Mouse (Mus musculus) MEL (cell line): ENCODE data around the gene Krt84. TPM values are rescaled to one million over a fixed set of nuclear protein-coding genes. Genes with fewer than 3 reads are reported as not detected.

Experiments used
- DNase-seq: peaks from one replicate; pipeline ENCODE4 v3.0.0; 2011; ENCODE audit warnings: low read depth, low spot score
- H3K27ac ChIP-seq: 2 replicates; pipeline ENCODE4 v1.5.1; 2012; ENCODE audit warnings: low read depth, mild to moderate bottlenecking, control low read depth, low read length, moderate library complexity; ENCODE audit not compliant: control insufficient read depth
- H3K27me3 ChIP-seq, 2 experiments: fragments of 150-350 bp in 1 of 2; sonication (generic) in 1 of 2; 2 replicates each; pipeline ENCODE4 v1.6.1; 2012; ENCODE audit warnings: low read length in 2 of 2, mild to moderate bottlenecking in 2 of 2, improper control_type of control experiment in 1 of 2, moderate library complexity in 1 of 2; ENCODE audit not compliant: insufficient read depth in 2 of 2, control insufficient read depth in 1 of 2
- H3K36me3 ChIP-seq, 2 experiments: 2 replicates each; pipeline ENCODE4 v1.6.1; 2012 to 2014; ENCODE audit warnings: low read length in 2 of 2, improper control_type of control experiment in 1 of 2, inconsistent platforms in 1 of 2, mild to moderate bottlenecking in 1 of 2; ENCODE audit not compliant: insufficient read depth in 2 of 2, control insufficient read depth in 1 of 2
- H3K4me1 ChIP-seq, 2 experiments: fragments of 150-350 bp in 1 of 2; sonication (generic) in 1 of 2; 2 replicates each; pipeline ENCODE4 v1.6.1; 2012; ENCODE audit warnings: low read length in 2 of 2, improper control_type of control experiment in 1 of 2, mild to moderate bottlenecking in 1 of 2; ENCODE audit not compliant: insufficient read depth in 2 of 2, control insufficient read depth in 1 of 2
- H3K4me3 ChIP-seq, 2 experiments: fragments of 150-350 bp in 1 of 2; sonication (generic) in 1 of 2; 2 replicates each; pipeline ENCODE4 v1.5.1; 2012; ENCODE audit warnings: low read depth in 2 of 2, low read length in 2 of 2, mild to moderate bottlenecking in 2 of 2, moderate library complexity in 2 of 2, control low read depth in 1 of 2, improper control_type of control experiment in 1 of 2; ENCODE audit not compliant: control insufficient read depth in 1 of 2, insufficient read depth in 1 of 2
- H3K79me2 ChIP-seq: 2 replicates; pipeline ENCODE4 v1.6.1; 2012; ENCODE audit warnings: mild to moderate bottlenecking, low read length, moderate library complexity; ENCODE audit not compliant: control insufficient read depth, poor library complexity, insufficient read depth
- H3K9ac ChIP-seq: 2 replicates; pipeline ENCODE4 v1.6.1; 2012; ENCODE audit warnings: low read depth, mild to moderate bottlenecking, control low read depth, low read length, moderate library complexity; ENCODE audit not compliant: control insufficient read depth, poor library complexity, severe bottlenecking
- H3K9me3 ChIP-seq: fragments of 150-350 bp; sonication (generic); replicated peaks from 2 replicates; pipeline ENCODE4 v1.6.1; 2012; ENCODE audit warnings: mild to moderate bottlenecking, low read length, improper control_type of control experiment, moderate library complexity; ENCODE audit not compliant: insufficient read depth
- BHLHE40 ChIP-seq: IDR thresholded peaks from 2 replicates; pipeline ENCODE4 v1.6.1; 2012; ENCODE audit warnings: low read depth, mild to moderate bottlenecking, inconsistent platforms, low read length, improper control_type of control experiment, borderline replicate concordance
- CHD1 ChIP-seq: IDR thresholded peaks from 2 replicates; pipeline ENCODE4 v1.6.1; 2012; ENCODE audit warnings: low read depth, mild to moderate bottlenecking, inconsistent platforms, low read length, improper control_type of control experiment
- CHD2 ChIP-seq: IDR thresholded peaks from 2 replicates; pipeline ENCODE4 v1.6.1; 2011; ENCODE audit warnings: low read length, improper control_type of control experiment
- ELF1 ChIP-seq: IDR thresholded peaks from 2 replicates; pipeline ENCODE4 v1.6.1; 2014; ENCODE audit warnings: low read depth, mild to moderate bottlenecking, inconsistent platforms, low read length, improper control_type of control experiment, moderate library complexity
- EP300 ChIP-seq, 2 experiments: IDR thresholded peaks; 2 replicates each; pipeline ENCODE4 v1.6.1; 2011; ENCODE audit warnings: improper control_type of control experiment in 2 of 2, low read length in 2 of 2, low read depth in 1 of 2, mild to moderate bottlenecking in 1 of 2
- GABPA ChIP-seq: IDR thresholded peaks from 2 replicates; pipeline ENCODE4 v1.6.1; 2012; ENCODE audit warnings: low read depth, mild to moderate bottlenecking, inconsistent platforms, low read length, improper control_type of control experiment, moderate library complexity
- GATA1 ChIP-seq: IDR thresholded peaks from 2 replicates; pipeline ENCODE4 v1.6.1; 2011; ENCODE audit warnings: low read depth, low read length, improper control_type of control experiment
- KAT2A ChIP-seq: conservative IDR thresholded peaks from 2 replicates; pipeline ENCODE4 v1.6.1; 2012; ENCODE audit warnings: low read depth, low read length, improper control_type of control experiment, inconsistent platforms
- MAFK ChIP-seq: IDR thresholded peaks from 2 replicates; pipeline ENCODE4 v1.6.1; 2011; ENCODE audit warnings: low read depth, mild to moderate bottlenecking, low read length, improper control_type of control experiment, borderline replicate concordance
- MAZ ChIP-seq: IDR thresholded peaks from 2 replicates; pipeline ENCODE4 v1.6.1; 2012; ENCODE audit warnings: low read depth, mild to moderate bottlenecking, inconsistent platforms, low read length, improper control_type of control experiment
- MEF2A ChIP-seq: IDR thresholded peaks from 2 replicates; pipeline ENCODE4 v1.6.1; 2014; ENCODE audit warnings: low read depth, mild to moderate bottlenecking, inconsistent platforms, low read length, improper control_type of control experiment; ENCODE audit not compliant: poor library complexity, insufficient replicate concordance, severe bottlenecking; ENCODE audit errors: extremely low read depth
- MYB ChIP-seq: IDR thresholded peaks from 2 replicates; pipeline ENCODE4 v1.6.1; 2011; ENCODE audit warnings: mild to moderate bottlenecking, low read depth, low read length, improper control_type of control experiment
- MYC ChIP-seq: IDR thresholded peaks from 2 replicates; pipeline ENCODE4 v1.6.1; 2011; ENCODE audit warnings: low read depth, mild to moderate bottlenecking, low read length, improper control_type of control experiment, moderate library complexity
- NRF1 ChIP-seq: IDR thresholded peaks from 2 replicates; pipeline ENCODE4 v1.6.1; 2014; ENCODE audit warnings: low read depth, mild to moderate bottlenecking, inconsistent platforms, low read length, improper control_type of control experiment, moderate library complexity; ENCODE audit not compliant: poor library complexity, insufficient read depth, severe bottlenecking
- POLR2A ChIP-seq, 2 experiments: IDR thresholded peaks; 2 replicates each; pipeline ENCODE4 v1.6.1; 2011 to 2012; ENCODE audit warnings: low read length in 2 of 2, mild to moderate bottlenecking in 2 of 2, control low read depth in 1 of 2, improper control_type of control experiment in 1 of 2, low read depth in 1 of 2, moderate library complexity in 1 of 2; ENCODE audit not compliant: control insufficient read depth in 1 of 2, insufficient read depth in 1 of 2, poor library complexity in 1 of 2
- POLR2AphosphoS5 ChIP-seq: IDR thresholded peaks from 2 replicates; pipeline ENCODE4 v1.6.1; 2012; ENCODE audit warnings: low read depth, borderline replicate concordance, mild to moderate bottlenecking, inconsistent platforms, low read length, moderate library complexity, mixed read lengths
- RCOR1 ChIP-seq: IDR thresholded peaks from 2 replicates; pipeline ENCODE4 v1.6.1; 2012; ENCODE audit warnings: low read depth, mild to moderate bottlenecking, inconsistent platforms, low read length, improper control_type of control experiment
- TBP ChIP-seq: IDR thresholded peaks from 2 replicates; pipeline ENCODE4 v1.8.0; 2011; ENCODE audit warnings: low read depth, low read length, improper control_type of control experiment
- UBTF ChIP-seq: IDR thresholded peaks from 2 replicates; pipeline ENCODE4 v1.6.1; 2012; ENCODE audit warnings: low read depth, mild to moderate bottlenecking, inconsistent platforms, low read length, improper control_type of control experiment, moderate library complexity, borderline replicate concordance; ENCODE audit not compliant: insufficient read depth
- USF2 ChIP-seq, 2 experiments: IDR thresholded peaks; 2 replicates each; pipeline ENCODE4 v1.6.1; 2011 to 2012; ENCODE audit warnings: improper control_type of control experiment in 2 of 2, low read length in 2 of 2, borderline replicate concordance in 1 of 2, inconsistent platforms in 1 of 2, low read depth in 1 of 2, mild to moderate bottlenecking in 1 of 2; ENCODE audit not compliant: insufficient read depth in 1 of 2
- ZC3H11A ChIP-seq: IDR thresholded peaks from 2 replicates; pipeline ENCODE4 v1.6.1; 2012; ENCODE audit warnings: low read depth, mild to moderate bottlenecking, inconsistent platforms, low read length, improper control_type of control experiment
- ZKSCAN1 ChIP-seq: IDR thresholded peaks from 2 replicates; pipeline ENCODE4 v1.6.1; 2012; ENCODE audit warnings: low read depth, mild to moderate bottlenecking, inconsistent platforms, low read length, improper control_type of control experiment, moderate library complexity
- ZMIZ1 ChIP-seq: IDR thresholded peaks from 2 replicates; pipeline ENCODE4 v1.6.1; 2012; ENCODE audit warnings: low read depth, mild to moderate bottlenecking, inconsistent platforms, low read length, improper control_type of control experiment, moderate library complexity
- ZNF384 ChIP-seq: IDR thresholded peaks from 2 replicates; pipeline ENCODE4 v1.6.1; 2012; ENCODE audit warnings: low read depth, mild to moderate bottlenecking, inconsistent platforms, low read length, improper control_type of control experiment
- polyA plus RNA-seq, 2 experiments: library from polyadenylated mRNA; stranded (reverse) in 1 of 2; unstranded in 1 of 2; fragments of >175 nt in 1 of 2; fragments of >200 nt in 1 of 2; gene quantifications; 2 replicates each; pipeline versions ENCODE4 v1.2.1 to v1.2.4; 2012; ENCODE audit warnings: low replicate concordance in 2 of 2, low read depth in 1 of 2; ENCODE audit not compliant: insufficient read length in 2 of 2, insufficient read depth in 1 of 2, missing spikeins in 1 of 2
- total RNA-seq: library from RNA; depleted of rRNA; stranded (reverse); fragments of 300-350 nt; gene quantifications from 2 replicates; pipeline ENCODE4 v1.2.3, GENCODE M21; 2012

Krt84 gene
- total and polyA plus RNA-seq, 3 experiments, result not detected

DNA sequence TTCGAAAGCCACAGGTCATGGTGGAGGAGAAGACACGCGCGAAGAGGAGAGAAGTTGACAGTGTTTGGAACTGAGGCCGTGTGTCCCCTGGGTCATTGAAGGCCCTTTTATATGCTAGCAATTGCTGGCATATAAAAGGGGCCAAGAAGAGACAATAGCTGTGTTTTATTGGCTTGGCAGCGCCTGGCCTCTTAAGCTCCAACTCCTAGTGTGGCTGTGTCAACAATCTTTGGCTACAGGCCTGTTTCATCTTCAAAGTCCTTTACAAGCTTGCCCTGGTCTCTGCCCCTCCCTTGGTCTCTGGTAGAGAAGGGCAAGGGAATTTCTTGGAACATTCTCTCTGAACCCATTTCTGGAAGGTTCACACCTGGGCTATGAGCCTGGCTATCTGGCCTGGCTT, 41.2 kb downstream of the Krt84 start, which contains the start of gene Krt83:
Gene Krt83, minus strand, starts transcription at position 82 of the 400 bp plus-strand sequence.
- Histone ChIP-seq H3K9ac (no peak within 1 kb of the TSS), H3K79me2 (no peaks in the 10 kb centered on the region), H3K4me1 (no peaks in the 10 kb centered on the region), H3K9me3 (no peaks in the 10 kb centered on the region), H3K36me3 (no peaks in the 10 kb centered on the region), H3K27me3 (no peaks in the 10 kb centered on the region), H3K4me3 (no peak within 1 kb of the TSS), H3K27ac (no peak within 1 kb of the TSS)
- TF ChIP-seq POLR2A (IDR thresholded peaks at IDR 0.05; ENCODE audit: control insufficient read depth in 1 of 2, insufficient read depth in 1 of 2, low read depth in 1 of 2, low read length in 2 of 2, poor library complexity in 1 of 2) (no peak), MAZ (no peak), ZKSCAN1 (no peak), MYC (no peak), MEF2A (no peak), MAFK (no peak), CHD2 (no peak), UBTF (no peak), CHD1 (no peak), BHLHE40 (no peak), GABPA (no peak), ZC3H11A (no peak), EP300 (IDR thresholded peaks at IDR 0.05; ENCODE audit: low read depth in 1 of 2, low read length in 2 of 2) (no peak), ELF1 (no peak), TBP (no peak)
- no peak for DNase-seq

DNA sequence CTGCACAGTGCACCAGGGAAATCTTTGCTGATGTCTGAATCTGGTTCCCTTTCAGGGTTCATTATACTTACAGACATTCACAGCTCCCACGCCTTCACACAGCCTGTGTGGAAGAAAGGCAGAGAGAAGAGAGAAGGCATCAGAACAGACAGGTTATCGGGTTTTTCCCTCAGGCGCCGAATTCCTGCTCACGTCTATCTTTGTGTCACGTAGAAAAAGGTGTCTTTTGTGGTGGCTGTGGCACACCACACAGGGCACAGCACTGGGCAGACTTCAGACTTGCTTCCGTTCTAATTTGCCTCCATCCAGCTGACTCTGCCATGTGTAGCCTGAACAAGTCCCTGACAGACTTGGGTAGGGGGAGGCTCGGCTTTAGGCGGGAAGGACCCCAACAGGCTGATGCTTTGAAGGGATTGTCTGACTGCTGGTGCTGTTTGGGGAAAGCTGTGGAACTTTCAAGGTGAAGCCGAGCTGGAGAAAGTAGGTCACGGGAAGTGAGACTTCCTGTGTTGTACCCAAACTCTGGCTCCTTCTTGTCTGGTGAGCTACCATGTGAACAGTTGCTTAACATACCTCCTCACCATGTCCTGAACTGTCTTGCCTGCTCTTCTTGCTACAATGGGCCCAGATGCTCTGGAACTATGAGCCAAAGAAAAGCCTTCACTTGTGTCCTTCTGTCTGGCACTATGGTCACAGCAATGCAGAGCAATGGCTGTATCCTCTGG, 46.5 kb downstream of the Krt84 start:
- Histone ChIP-seq H3K4me3 (no peak overlapping the region), H3K4me1 (no peaks in the 10 kb centered on the region), H3K79me2 (no peaks in the 10 kb centered on the region), H3K9ac (no peak overlapping the region), H3K9me3 (no peaks in the 10 kb centered on the region), H3K27ac (no peak overlapping the region), H3K27me3 (no peaks in the 10 kb centered on the region), H3K36me3 (no peaks in the 10 kb centered on the region)
- TF ChIP-seq POLR2AphosphoS5 (no peak), USF2 (IDR thresholded peaks at IDR 0.05; ENCODE audit: borderline replicate concordance in 1 of 2, insufficient read depth in 1 of 2, low read depth in 1 of 2, low read length in 2 of 2) (no peak), MYB (no peak), MAZ (no peak), TBP (no peak), EP300 (IDR thresholded peaks at IDR 0.05; ENCODE audit: low read depth in 1 of 2, low read length in 2 of 2) (no peak), MAFK (no peak), KAT2A (no peak), ZNF384 (no peak), NRF1 (no peak), MYC (no peak), ZKSCAN1 (no peak), ZMIZ1 (no peak), CHD2 (no peak), BHLHE40 (no peak), GABPA (no peak), RCOR1 (no peak), GATA1 (no peak)
- DNase-seq, result no peak
